Mouse (Mus musculus): ENCODE data around the gene Spen. TPM values are rescaled to one million over a fixed set of nuclear protein-coding genes. Genes with fewer than 3 reads are reported as not detected.

Spen gene
- polyA plus RNA-seq, 1 experiment from 2014 or later: 17.1 TPM

DNA sequence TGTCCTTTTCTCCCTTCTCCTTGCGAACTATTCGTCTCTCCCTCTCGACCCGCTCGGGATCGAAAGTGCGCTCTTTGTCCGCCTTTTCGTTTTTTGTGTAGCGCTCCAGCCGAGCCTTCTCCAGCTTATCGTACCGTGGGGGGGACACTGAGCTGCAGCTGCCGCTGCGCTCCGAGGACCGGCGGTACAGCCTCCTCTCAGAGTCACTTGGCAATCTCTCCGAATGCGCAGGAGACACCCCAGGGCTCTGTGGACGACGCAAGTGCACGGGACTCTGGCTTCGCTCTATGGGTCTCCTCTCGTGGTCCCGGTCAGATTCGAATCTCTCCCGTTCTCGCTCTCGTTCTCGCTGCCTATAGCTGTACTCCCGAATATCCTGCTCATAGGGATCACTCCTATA lies 59.6 kb downstream of the Spen start:
- H3K9ac ChIP-seq (ENCODE audit: low read length): no peak overlapping the region
- no peaks in the 10 kb centered on the region for H3K9me3 ChIP-seq (ENCODE audit: control insufficient read depth, low read length)
- no peak overlapping the region for H3K4me3 ChIP-seq (ENCODE audit: low read depth, low read length)
- no peaks in the 10 kb centered on the region for H3K4me1 ChIP-seq (ENCODE audit: control insufficient read depth, insufficient read depth, low read length)
- H3K27me3 ChIP-seq (ENCODE audit: control insufficient read depth, insufficient read depth, low read length): no peaks in the 10 kb centered on the region
- H3K4me2 ChIP-seq: no peak overlapping the region
- 97% methylated on average over 32 of the region's 32 CpGs for WGBS
- DNase-seq (ENCODE audit: low spot score, missing footprints): no peak
- no peak overlapping the region for H3K27ac ChIP-seq (ENCODE audit: low read depth, low read length)
- no peak for ATAC-seq (ENCODE audit: low FRiP score)
- peaks cover 51% of the 10 kb centered on the region for H3K36me3 ChIP-seq (ENCODE audit: control insufficient read depth, insufficient read depth, low read length)

DNA sequence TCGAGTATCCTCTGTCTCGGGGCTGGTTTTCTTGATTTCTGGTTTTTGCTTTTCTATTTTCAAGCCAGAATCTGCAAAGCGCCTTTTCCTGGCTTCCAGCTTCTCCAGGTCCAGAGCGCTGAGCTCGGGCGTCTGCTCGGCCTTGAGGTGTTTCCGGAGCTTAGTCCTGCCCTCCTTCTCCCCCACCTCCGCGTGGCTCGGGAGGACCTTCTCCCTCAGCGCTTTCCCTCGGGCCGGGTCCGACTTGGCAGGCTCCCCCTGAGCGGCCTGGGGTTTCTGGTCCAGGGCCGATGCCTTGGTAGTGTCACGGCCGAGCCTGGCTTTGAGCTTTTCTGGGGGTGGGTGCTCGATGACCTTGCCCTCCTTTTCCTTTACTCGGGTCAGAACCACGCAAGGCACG lies 60.2 kb downstream of the Spen start:
- no peaks in the 10 kb centered on the region for H3K9me3 ChIP-seq (ENCODE audit: control insufficient read depth, low read length)
- no peak overlapping the region for H3K27ac ChIP-seq (ENCODE audit: low read depth, low read length)
- no peak for DNase-seq (ENCODE audit: low spot score, missing footprints)
- H3K36me3 ChIP-seq (ENCODE audit: control insufficient read depth, insufficient read depth, low read length): peaks cover 53% of the 10 kb centered on the region
- ATAC-seq (ENCODE audit: low FRiP score): no peak
- no peak overlapping the region for H3K9ac ChIP-seq (ENCODE audit: low read length)
- H3K27me3 ChIP-seq (ENCODE audit: control insufficient read depth, insufficient read depth, low read length): no peaks in the 10 kb centered on the region
- H3K4me3 ChIP-seq (ENCODE audit: low read depth, low read length): no peak overlapping the region
- no peaks in the 10 kb centered on the region for H3K4me1 ChIP-seq (ENCODE audit: control insufficient read depth, insufficient read depth, low read length)
- 92% methylated on average over 23 of the region's 23 CpGs for WGBS
- no peak overlapping the region for H3K4me2 ChIP-seq

DNA sequence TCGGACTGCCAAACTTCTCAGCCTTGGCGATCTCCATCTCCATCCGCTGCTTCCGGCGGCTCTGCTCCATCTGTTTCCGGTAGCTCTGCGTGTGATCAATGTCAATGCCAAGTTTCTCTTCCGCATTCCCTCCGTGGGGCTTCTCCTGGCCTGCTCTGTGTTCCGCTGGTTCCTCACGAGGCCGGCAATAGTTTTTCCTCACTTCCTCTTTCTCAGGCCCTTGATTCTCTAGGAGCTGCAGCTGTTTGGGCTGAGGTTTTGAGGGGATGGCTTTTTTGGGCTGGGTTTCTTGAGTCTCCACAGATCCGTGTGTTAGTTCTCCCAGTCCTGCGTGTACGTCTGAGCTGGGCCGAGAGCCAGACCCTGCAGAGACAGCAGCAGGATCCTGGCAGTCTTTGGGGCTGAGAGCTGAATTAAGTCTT lies 60.7 kb downstream of the Spen start:
- no peaks in the 10 kb centered on the region for H3K27me3 ChIP-seq (ENCODE audit: control insufficient read depth, insufficient read depth, low read length)
- WGBS: 94% methylated on average over 16 of the region's 16 CpGs

DNA sequence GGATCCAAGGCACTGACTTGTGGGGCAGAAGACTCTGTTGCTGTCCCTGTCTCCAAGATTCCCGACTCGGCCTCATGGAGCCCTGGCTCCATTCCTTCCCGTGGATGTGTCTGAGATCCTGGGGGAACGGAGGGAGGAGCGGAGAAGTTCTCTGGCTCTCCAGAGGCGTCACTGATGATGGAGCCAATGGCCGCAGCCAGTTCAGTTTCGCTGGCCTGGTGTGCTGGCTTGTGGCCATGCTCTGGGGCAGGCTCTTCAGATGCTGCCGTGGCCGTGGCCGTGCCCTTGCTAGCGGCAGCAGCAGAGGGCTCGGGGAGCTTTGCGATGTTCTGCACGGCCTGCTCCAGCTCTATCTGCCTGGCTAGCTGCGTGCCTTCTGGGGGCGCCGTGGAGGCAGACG lies 64.0 kb downstream of the Spen start:
- WGBS: 92% methylated on average over 19 of the region's 19 CpGs
- peaks cover 77% of the 10 kb centered on the region for H3K36me3 ChIP-seq (ENCODE audit: control insufficient read depth, insufficient read depth, low read length)

More for the DNA sequence above, 60.7 kb downstream of the Spen start:
- no peak overlapping the region for H3K9ac ChIP-seq (ENCODE audit: low read length)
- no peaks in the 10 kb centered on the region for H3K4me1 ChIP-seq (ENCODE audit: control insufficient read depth, insufficient read depth, low read length)
- ATAC-seq (ENCODE audit: low FRiP score): no peak
- no peak overlapping the region for H3K4me2 ChIP-seq
- no peaks in the 10 kb centered on the region for H3K9me3 ChIP-seq (ENCODE audit: control insufficient read depth, low read length)
- peaks cover 55% of the 10 kb centered on the region for H3K36me3 ChIP-seq (ENCODE audit: control insufficient read depth, insufficient read depth, low read length)
- no peak for DNase-seq (ENCODE audit: low spot score, missing footprints)
- no peak overlapping the region for H3K4me3 ChIP-seq (ENCODE audit: low read depth, low read length)
- H3K27ac ChIP-seq (ENCODE audit: low read depth, low read length): no peak overlapping the region

DNA sequence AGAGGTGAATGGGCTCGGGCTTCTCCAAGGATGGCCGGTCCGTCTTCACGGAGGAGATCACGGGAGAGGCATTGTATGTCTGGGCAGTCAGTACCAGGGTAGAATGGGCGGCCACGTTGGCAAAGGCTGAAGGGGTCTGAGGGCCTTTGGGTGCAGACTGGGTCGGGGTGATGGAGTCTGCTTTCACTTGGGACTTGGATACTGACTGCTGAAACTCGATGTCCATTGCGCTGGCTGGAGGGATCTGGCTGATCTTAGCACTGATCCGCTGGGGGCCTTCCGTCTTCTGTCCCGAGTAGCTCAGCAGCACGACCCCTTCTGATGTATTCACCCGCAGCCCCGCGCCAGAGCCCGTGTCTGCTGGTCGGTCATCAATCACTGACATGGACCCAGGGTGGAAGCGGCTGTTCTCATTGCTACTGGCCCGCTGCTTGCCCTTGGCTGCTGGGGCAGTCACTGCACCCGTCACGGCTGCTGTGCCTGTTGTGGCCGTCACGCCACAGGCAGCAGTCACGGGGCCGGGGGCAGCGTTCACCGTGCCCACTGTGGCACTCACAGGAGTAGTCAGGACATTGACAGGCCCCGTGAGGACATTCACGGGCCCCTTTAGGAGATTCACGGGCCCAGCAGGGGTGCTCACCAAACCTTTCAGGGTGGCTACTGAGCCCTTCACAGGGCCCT lies 65.6 kb downstream of the Spen start:
- H3K4me2 ChIP-seq: no peak overlapping the region
- no peak overlapping the region for H3K4me3 ChIP-seq (ENCODE audit: low read depth, low read length)
- no peaks in the 10 kb centered on the region for H3K27me3 ChIP-seq (ENCODE audit: control insufficient read depth, insufficient read depth, low read length)
- no peaks in the 10 kb centered on the region for H3K4me1 ChIP-seq (ENCODE audit: control insufficient read depth, insufficient read depth, low read length)
- no peak overlapping the region for H3K9ac ChIP-seq (ENCODE audit: low read length)
- no peak for ATAC-seq (ENCODE audit: low FRiP score)
- peaks cover 73% of the 10 kb centered on the region for H3K36me3 ChIP-seq (ENCODE audit: control insufficient read depth, insufficient read depth, low read length)
- no peaks in the 10 kb centered on the region for H3K9me3 ChIP-seq (ENCODE audit: control insufficient read depth, low read length)
- no peak overlapping the region for H3K27ac ChIP-seq (ENCODE audit: low read depth, low read length)
- 96% methylated on average over 32 of the region's 32 CpGs for WGBS
- no peak for DNase-seq (ENCODE audit: low spot score, missing footprints)

More for the DNA sequence above, 64.0 kb downstream of the Spen start:
- Histone ChIP-seq H3K4me2 (no peak overlapping the region), H3K27me3 (ENCODE audit: control insufficient read depth, insufficient read depth, low read length) (no peaks in the 10 kb centered on the region), H3K4me3 (ENCODE audit: low read depth, low read length) (no peak overlapping the region), H3K27ac (ENCODE audit: low read depth, low read length) (no peak overlapping the region), H3K9ac (ENCODE audit: low read length) (no peak overlapping the region), H3K4me1 (ENCODE audit: control insufficient read depth, insufficient read depth, low read length) (no peaks in the 10 kb centered on the region), H3K9me3 (ENCODE audit: control insufficient read depth, low read length) (no peaks in the 10 kb centered on the region)
- no peak for DNase-seq (ENCODE audit: low spot score, missing footprints)
- no peak for ATAC-seq (ENCODE audit: low FRiP score)

DNA sequence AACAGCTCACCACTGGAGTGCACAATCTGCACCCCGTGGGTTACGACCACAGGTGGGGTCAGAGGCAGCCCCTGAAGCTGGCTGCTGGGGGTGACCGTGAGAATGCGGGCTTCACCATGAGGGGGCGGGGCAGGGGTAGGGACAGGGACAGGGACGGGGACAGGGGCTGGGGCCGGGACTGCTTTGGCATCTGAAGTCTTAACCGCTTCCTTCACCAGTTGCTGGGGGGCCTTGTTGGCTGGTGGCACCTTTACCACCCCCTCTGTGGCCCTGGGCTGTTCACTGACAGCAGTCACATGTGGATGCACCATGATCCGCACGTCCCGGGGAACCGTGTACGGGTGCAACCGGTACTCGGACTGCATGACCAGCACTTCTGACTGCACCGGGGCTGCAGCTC lies 66.9 kb downstream of the Spen start:
- no peak overlapping the region for H3K9ac ChIP-seq (ENCODE audit: low read length)
- ATAC-seq (ENCODE audit: low FRiP score) (no peak), DNase-seq (ENCODE audit: low spot score, missing footprints) (no peak)
- no peak overlapping the region for H3K27ac ChIP-seq (ENCODE audit: low read depth, low read length)
- peaks cover 73% of the 10 kb centered on the region for H3K36me3 ChIP-seq (ENCODE audit: control insufficient read depth, insufficient read depth, low read length)
- H3K9me3 ChIP-seq (ENCODE audit: control insufficient read depth, low read length): no peaks in the 10 kb centered on the region
- WGBS: 96% methylated on average over 16 of the region's 16 CpGs
- H3K4me1 ChIP-seq (ENCODE audit: control insufficient read depth, insufficient read depth, low read length): no peaks in the 10 kb centered on the region
- no peak overlapping the region for H3K4me3 ChIP-seq (ENCODE audit: low read depth, low read length)
- H3K27me3 ChIP-seq (ENCODE audit: control insufficient read depth, insufficient read depth, low read length): no peaks in the 10 kb centered on the region
- no peak overlapping the region for H3K4me2 ChIP-seq

DNA sequence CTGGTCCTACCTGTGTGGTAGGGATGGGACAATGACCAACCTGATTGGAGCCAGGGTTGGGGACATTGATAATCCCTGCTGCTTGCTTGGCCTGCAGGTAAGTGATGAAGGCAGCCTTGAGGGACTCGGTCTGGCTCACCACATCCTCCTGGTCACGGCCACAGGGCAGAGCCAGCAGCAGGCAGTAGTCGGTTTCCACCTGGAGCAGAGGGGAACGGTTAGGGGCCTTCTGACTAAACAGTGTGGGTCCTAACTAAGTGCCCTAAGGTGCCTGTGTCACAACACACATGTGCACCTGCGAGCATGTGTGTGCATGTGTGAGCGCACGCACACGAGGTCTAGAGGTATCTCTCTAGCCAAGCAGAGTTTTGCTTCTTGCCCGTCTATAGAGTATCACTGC lies 69.1 kb downstream of the Spen start:
- Histone ChIP-seq H3K9ac (ENCODE audit: low read length) (no peak overlapping the region), H3K27me3 (ENCODE audit: control insufficient read depth, insufficient read depth, low read length) (no peaks in the 10 kb centered on the region), H3K4me1 (ENCODE audit: control insufficient read depth, insufficient read depth, low read length) (no peaks in the 10 kb centered on the region), H3K27ac (ENCODE audit: low read depth, low read length) (no peak overlapping the region), H3K4me3 (ENCODE audit: low read depth, low read length) (no peak overlapping the region), H3K36me3 (ENCODE audit: control insufficient read depth, insufficient read depth, low read length) (peaks cover 74% of the 10 kb centered on the region), H3K9me3 (ENCODE audit: control insufficient read depth, low read length) (no peaks in the 10 kb centered on the region), H3K4me2 (no peak overlapping the region)
- ATAC-seq (ENCODE audit: low FRiP score) (no peak), DNase-seq (ENCODE audit: low spot score, missing footprints) (no peak)
- 95% methylated on average over 9 of the region's 9 CpGs for WGBS

DNA sequence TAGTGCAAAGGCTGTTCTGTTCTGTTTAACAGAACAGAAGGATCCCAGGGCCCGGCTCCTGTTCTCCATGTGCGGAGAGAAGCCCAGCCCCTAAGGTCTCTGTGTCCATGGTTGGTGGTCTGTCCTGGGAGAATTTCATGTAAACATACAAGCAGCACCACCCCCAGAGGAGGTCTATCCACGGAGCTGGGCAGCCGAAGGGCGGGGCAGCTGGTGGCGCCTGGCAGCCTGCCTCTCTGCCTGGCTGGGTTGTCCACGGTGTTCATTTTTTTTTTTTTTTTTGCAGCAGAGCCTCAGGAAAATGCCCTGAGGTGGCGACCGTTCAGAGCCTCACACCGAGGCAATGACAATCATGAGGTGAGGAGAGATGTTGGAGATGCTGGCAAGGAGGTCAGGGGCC lies 69.8 kb downstream of the Spen start:
- no peak overlapping the region for H3K4me2 ChIP-seq
- no peak for DNase-seq (ENCODE audit: low spot score, missing footprints)
- peaks cover 73% of the 10 kb centered on the region for H3K36me3 ChIP-seq (ENCODE audit: control insufficient read depth, insufficient read depth, low read length)
- no peak overlapping the region for H3K27ac ChIP-seq (ENCODE audit: low read depth, low read length)
- no peaks in the 10 kb centered on the region for H3K4me1 ChIP-seq (ENCODE audit: control insufficient read depth, insufficient read depth, low read length)
- H3K4me3 ChIP-seq (ENCODE audit: low read depth, low read length): no peak overlapping the region
- no peak for ATAC-seq (ENCODE audit: low FRiP score)
- no peaks in the 10 kb centered on the region for H3K9me3 ChIP-seq (ENCODE audit: control insufficient read depth, low read length)
- no peak overlapping the region for H3K9ac ChIP-seq (ENCODE audit: low read length)
- 76% methylated on average over 10 of the region's 10 CpGs for WGBS
- H3K27me3 ChIP-seq (ENCODE audit: control insufficient read depth, insufficient read depth, low read length): no peaks in the 10 kb centered on the region

DNA sequence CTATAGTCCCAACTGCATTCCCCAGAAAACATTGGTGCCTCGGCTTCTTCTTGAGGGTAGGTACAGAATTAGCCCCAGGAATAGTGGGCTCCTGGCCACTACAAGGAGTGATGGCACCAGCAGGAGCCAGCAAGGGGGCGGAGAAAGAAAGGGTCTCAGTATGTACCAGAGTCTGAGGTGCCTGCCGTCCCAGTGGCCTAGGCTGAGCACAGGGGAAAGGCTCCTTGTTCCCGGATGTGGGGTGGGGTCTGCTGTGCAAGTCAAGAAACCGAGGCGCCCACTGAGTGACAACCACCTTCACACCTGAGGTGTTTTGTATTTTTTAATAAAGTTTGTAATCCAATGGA lies 70.8 kb downstream of the Spen start:
- DNase-seq (ENCODE audit: low spot score, missing footprints): no peak
- Histone ChIP-seq H3K4me2 (no peak overlapping the region), H3K27ac (ENCODE audit: low read depth, low read length) (no peak overlapping the region), H3K9me3 (ENCODE audit: control insufficient read depth, low read length) (no peaks in the 10 kb centered on the region), H3K9ac (ENCODE audit: low read length) (no peak overlapping the region), H3K4me1 (ENCODE audit: control insufficient read depth, insufficient read depth, low read length) (no peaks in the 10 kb centered on the region), H3K4me3 (ENCODE audit: low read depth, low read length) (no peak overlapping the region), H3K27me3 (ENCODE audit: control insufficient read depth, insufficient read depth, low read length) (no peaks in the 10 kb centered on the region), H3K36me3 (ENCODE audit: control insufficient read depth, insufficient read depth, low read length) (peaks cover 71% of the 10 kb centered on the region)
- no peak for ATAC-seq (ENCODE audit: low FRiP score)
- WGBS: 82% methylated on average over 6 of the region's 6 CpGs
